Comparison of ENCODE assay signal across 21 mouse cellular contexts in genomic region chr10:25402886-25403285, GRCm38 (mm10). TPM values are rescaled to one million over a fixed set of nuclear protein-coding genes. Genes with fewer than 3 reads are reported as not detected.
A peak's percentile ranks its signal among the peaks of the same experiment; 100 is the strongest.
DNase-seq lines count a peak whose midpoint lies in the region; ATAC-seq lines count a peak whose summit lies in the region.
"Had no signal": no experiment of that assay in that cellular context is flagged by ENCODE, and none has a peak within 500 bp of the region (broad histone marks: within the 10 kb centered on the region; RNA-seq: fewer than 3 reads in every experiment).

No protein-coding gene starts in this region.

- intact Hi-C loops in heart, postnatal 25 days (cut with DNase I), result no loop called here

- H3K27me3 ChIP-seq in kidney, embryonic 16.5 days (ENCODE audit: insufficient read depth, low read length), result no peaks in the 10 kb centered on the region
- H3K27me3 ChIP-seq: embryonic facial prominence, embryonic 15.5 days; heart, embryonic 13.5 days; hindbrain, embryonic 12.5 days had no signal

- H3K27ac ChIP-seq in kidney, embryonic 16.5 days (ENCODE audit: low read length), result no peak overlapping the region
- H3K27ac ChIP-seq: forebrain, embryonic 10.5 days; heart, embryonic 13.5 days; hindbrain, embryonic 12.5 days had no signal

- H3K36me3 ChIP-seq in kidney, embryonic 16.5 days (ENCODE audit: insufficient read depth, low read length), result no peaks in the 10 kb centered on the region
- H3K36me3 ChIP-seq: embryonic facial prominence, embryonic 15.5 days; forebrain, embryonic 10.5 days; heart, embryonic 13.5 days; hindbrain, embryonic 12.5 days had no signal

- peak; percentile 74 for ATAC-seq in kidney, embryonic 16.5 days (ENCODE audit: low FRiP score, low TSS enrichment)
- ATAC-seq: forebrain, embryonic 14.5 days; hindbrain, embryonic 16.5 days had no signal

- 51% methylated on average over 1 of the region's 1 CpGs for WGBS in kidney, embryonic 16.5 days

- H3K4me2 ChIP-seq in kidney, embryonic 16.5 days (replicated peaks; ENCODE audit: low read depth, low read length), result no peak overlapping the region
- H3K4me2 ChIP-seq: embryonic facial prominence, embryonic 15.5 days; heart, embryonic 13.5 days; hindbrain, embryonic 12.5 days had no signal

- peak; percentile 36 for DNase-seq in heart, adult 11 months
- DNase-seq in heart, postnatal 25 days (ENCODE audit: low spot score), result no peak
- DNase-seq in kidney, adult 11 months, result no peak
- peak; percentile 79 for DNase-seq in A20 (ENCODE audit: low read depth, low spot score)
- DNase-seq in retina, postnatal 1 day, result peak; percentile 89
- DNase-seq in urinary bladder, postnatal 14 days (ENCODE audit: low spot score), result no peak
- DNase-seq: adrenal gland, adult 2 months; adrenal gland, postnatal 25 days; cerebellum, adult 18-20 months; cerebellum, adult 9-11 months; gastrocnemius, adult 2 months; gastrocnemius, postnatal 25 days; heart, postnatal 4 days had no signal

- no peaks in the 10 kb centered on the region for H3K9me3 ChIP-seq in kidney, embryonic 16.5 days (ENCODE audit: low read length)
- H3K9me3 ChIP-seq: embryonic facial prominence, embryonic 15.5 days; forebrain, embryonic 10.5 days; heart, embryonic 13.5 days; hindbrain, embryonic 12.5 days had no signal

- no peak overlapping the region for H3K9ac ChIP-seq in kidney, embryonic 16.5 days (replicated peaks; ENCODE audit: low read length)
- H3K9ac ChIP-seq: embryonic facial prominence, embryonic 15.5 days; heart, embryonic 13.5 days; hindbrain, embryonic 12.5 days had no signal

- H3K4me1 ChIP-seq in kidney, embryonic 16.5 days (ENCODE audit: insufficient read depth, low read length), result peaks cover 40% of the 10 kb centered on the region
- H3K4me1 ChIP-seq: hindbrain, embryonic 12.5 days had no signal

- no peak overlapping the region for H3K4me3 ChIP-seq in kidney, embryonic 16.5 days (ENCODE audit: low read length)
- H3K4me3 ChIP-seq: embryonic facial prominence, embryonic 15.5 days; erythroblast, embryonic 14.5 days; forebrain, embryonic 10.5 days; gastrocnemius, adult 2 months; heart, embryonic 13.5 days; hindbrain, embryonic 12.5 days had no signal

RNA-seq across cellular contexts. Expression of gene Epb41l2, which starts 43.3 kb away (rescaled TPM):
- 10 to 100 TPM; 53.9 to 60.5 TPM for total RNA-seq in heart, postnatal 25 days (2021)
- polyA plus RNA-seq in kidney, embryonic 16.5 days (2015; fragmentation: Nextera tagmentation; extraction: Ambion mirVana), result 74.9 and 75.6 TPM in 2 replicates

Comparison
In these comparisons a context has a peak if more than half of its experiments do, and no peak if none do; other contexts are left out.
1. DNase-seq: peak in heart, adult 11 months (single experiment), A20 (single experiment) and retina, postnatal 1 day (single experiment); none in heart, postnatal 25 days (single experiment), kidney, adult 11 months (single experiment) and urinary bladder, postnatal 14 days (single experiment).